Mouse (Mus musculus): Measurements from ENCODE around the gene Hand2.

The Hand2 gene

DNA sequence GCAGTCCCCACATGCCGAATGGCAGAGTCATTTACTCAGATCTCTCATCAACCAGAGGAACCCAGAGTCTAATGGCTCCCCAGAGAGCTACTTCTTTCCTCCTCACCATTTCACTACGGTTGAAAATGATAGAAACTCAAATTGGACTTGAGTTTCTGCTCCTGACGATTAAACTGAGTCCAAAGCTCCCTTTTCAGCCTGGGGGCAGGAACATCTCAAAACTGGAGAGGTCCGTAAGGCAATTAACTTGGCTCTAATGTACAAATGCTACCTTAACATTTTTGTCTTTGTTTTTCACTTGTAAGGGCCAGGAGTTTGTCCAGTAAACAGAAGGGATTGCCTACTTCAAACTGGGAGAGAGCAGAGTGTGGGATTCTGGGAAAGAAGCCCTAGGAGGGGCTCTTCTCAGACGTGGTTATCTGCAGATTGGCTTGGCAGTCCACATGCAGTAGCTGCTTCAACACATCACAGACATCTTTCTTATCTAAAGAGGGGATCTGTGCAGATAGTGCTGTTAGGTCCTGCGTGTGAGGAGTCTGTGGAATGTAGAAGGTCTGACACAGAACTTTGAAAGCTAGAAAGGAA lies 23.0 kb downstream of the Hand2 start:
- DNase-seq: no peak

- DNase-seq: no peak
Observed at GRCm38 (mm10) chr8:57344956-57345870, 24.4 kb downstream of the Hand2 start.

DNA sequence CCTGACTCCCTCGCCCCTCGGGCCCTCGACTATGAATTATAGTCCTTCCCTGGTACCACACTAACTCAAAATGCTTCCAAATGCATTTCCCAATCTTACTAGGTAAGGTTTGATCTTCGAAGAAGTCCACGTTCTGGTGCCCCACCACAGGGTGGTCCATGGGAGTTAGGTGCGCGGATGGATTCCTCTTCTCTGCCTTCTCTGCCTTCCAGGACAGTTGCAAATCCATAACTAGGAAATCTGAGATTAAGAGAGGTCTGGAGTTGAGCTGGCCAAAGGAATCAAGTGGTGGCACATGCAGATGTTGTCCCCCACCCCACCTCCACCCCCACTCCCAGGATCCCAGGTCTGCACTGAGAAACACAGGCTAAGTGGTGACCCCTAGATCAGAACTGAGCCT lies 25.6 kb downstream of the Hand2 start:
- no peak for DNase-seq

GRCm38 (mm10) chr8:57347141-57347540 lies 26.4 kb downstream of the Hand2 start:
- DNase-seq: no peak

- DNase-seq: no peak
Observed at GRCm38 (mm10) chr8:57348251-57348650, 27.5 kb downstream of the Hand2 start.

DNA sequence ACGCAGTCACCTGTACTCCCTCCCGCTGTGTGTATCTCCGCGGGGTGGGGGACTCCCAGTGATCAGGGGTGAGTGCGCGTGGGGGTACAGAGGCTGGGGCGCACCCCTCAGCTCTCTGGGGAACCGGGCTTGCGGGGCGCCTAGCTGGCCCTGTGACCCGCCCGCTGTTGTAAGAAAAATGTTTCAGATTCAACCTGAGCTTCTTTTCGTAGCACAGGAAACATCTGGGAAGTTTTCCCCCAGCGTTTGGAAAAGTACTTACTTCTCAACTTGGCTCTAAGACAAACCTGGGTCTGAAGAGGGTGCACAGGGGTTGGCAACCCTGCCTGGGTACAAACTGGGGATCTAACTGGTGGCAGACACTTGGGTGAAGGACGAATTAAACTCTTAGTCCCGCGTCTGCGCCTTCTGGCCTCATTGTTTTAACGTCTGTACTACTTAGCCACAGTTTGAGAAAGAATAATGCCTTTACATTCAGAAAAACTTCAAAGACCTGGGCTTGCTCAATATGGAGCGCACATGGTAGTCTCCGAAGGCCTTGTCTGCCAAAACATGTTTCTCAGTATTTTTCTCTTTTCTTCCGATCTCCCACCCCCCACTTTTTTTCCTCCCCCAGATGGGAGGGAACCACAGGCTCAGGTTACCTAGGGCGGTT lies 28.2 kb downstream of the Hand2 start:
- DNase-seq: no peak

DNA sequence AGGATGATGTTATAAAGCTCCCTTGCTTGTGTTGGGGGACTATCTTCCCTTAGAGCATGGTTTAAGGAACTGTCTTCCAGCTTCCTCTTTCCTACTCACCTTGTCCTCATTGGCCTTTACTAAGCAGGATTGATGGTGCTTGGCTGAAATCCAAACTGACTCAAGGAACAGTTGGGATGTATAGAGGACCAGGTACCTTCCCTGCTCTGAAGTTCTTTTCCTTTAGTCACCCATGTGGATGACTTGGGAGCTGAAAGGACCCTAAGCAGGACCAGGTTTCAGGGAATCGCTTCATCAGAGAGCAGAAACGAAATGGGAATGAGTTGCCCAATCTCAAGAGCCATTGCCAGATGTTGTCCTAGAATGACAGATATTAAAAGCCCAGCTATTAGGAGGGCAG lies 31.1 kb downstream of the Hand2 start:
- DNase-seq: no peak

GRCm38 (mm10) chr8:57353346-57354305 lies 32.8 kb downstream of the Hand2 start:
- DNase-seq: no peak

- DNase-seq: no peak
Observed at GRCm38 (mm10) chr8:57354876-57355275, 34.1 kb downstream of the Hand2 start.

- DNase-seq: no peak
Observed at GRCm38 (mm10) chr8:57356529-57357325, 35.9 kb downstream of the Hand2 start.

DNA sequence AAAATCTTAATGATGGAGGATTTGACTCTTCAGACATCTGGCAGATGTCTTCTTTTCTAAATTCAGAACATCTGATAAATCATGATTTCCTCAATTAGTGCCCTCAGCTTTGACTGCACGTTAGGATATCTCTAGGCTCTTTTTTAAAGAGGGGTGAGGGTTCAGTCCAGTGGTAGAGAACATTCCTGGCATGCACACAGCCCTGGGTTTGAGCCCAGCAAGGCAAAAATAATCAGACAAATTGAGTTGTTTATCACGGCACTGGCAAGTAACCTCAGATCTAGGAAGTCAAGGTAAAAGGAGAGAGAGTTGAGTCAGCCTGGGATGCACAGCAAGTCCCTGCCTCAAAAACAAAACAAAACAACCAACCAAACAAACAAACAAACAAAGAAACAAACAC lies 39.7 kb downstream of the Hand2 start:
- DNase-seq: no peak

GRCm38 (mm10) chr8:57361003-57361805 lies 40.4 kb downstream of the Hand2 start:
- no peak for DNase-seq

GRCm38 (mm10) chr8:57362881-57363280 lies 42.1 kb downstream of the Hand2 start:
- DNase-seq: no peak

GRCm38 (mm10) chr8:57374044-57374443 lies 53.3 kb downstream of the Hand2 start:
- no peak for DNase-seq
